ENCODE assay signal across 16 mouse cellular contexts in the genomic region with DNA sequence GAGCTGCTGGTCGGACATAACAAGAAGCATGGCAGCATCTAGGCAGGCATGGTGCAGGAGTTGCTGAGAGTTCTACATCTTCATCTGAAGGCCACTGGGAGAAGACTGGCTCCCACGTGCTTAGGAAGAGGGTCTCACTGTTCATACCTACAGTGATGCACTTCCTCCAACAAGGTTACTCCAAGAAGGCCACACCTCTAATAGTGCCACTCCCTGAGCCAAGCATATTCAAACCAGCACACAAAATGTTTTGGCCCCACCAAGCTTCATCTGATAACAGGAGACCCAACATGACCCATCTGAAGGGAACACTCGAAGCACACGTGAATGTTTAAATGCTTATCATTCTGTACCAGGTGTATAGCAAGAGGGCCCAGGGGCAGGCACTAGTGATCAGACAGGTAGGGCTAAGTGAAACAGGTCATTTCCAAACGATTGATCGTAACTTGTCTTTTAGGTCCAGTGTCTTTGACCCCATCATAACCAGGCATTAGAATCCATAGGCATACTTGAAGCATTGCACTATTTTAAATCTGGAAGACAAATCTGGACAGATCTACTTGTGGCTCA. TPM values are rescaled to one million over a fixed set of nuclear protein-coding genes. Genes with fewer than 3 reads are reported as not detected.
DNase-seq lines count a peak whose midpoint lies in the region; ATAC-seq and TF ChIP-seq lines count a peak whose summit lies in the region.
"Had no signal": no experiment of that assay in that cellular context is flagged by ENCODE, and none has a peak within 500 bp of the region (broad histone marks: within the 10 kb centered on the region; RNA-seq: fewer than 3 reads in every experiment).

No protein-coding gene starts in this region.

- no peaks in the 10 kb centered on the region for H3K36me3 ChIP-seq in forebrain, embryonic 15.5 days
- H3K36me3 ChIP-seq in forebrain, embryonic 12.5 days (replicated peaks), result no peaks in the 10 kb centered on the region
- no peaks in the 10 kb centered on the region for H3K36me3 ChIP-seq in lung, embryonic 15.5 days
- no peaks in the 10 kb centered on the region for H3K36me3 ChIP-seq in midbrain, postnatal 0 days (ENCODE audit: insufficient read depth, low read length)
- H3K36me3 ChIP-seq in midbrain, embryonic 16.5 days (ENCODE audit: control insufficient read depth, insufficient read depth, low read length), result no peaks in the 10 kb centered on the region
- no peaks in the 10 kb centered on the region for H3K36me3 ChIP-seq in stomach, embryonic 16.5 days (ENCODE audit: control insufficient read depth, insufficient read depth, low read length)
- H3K36me3 ChIP-seq: heart, embryonic 12.5 days; limb, embryonic 15.5 days; liver, embryonic 15.5 days; neural tube, embryonic 12.5 days had no signal

- peaks cover 4% of the 10 kb centered on the region; the same call in 1 of the 2 replicates for H3K4me1 ChIP-seq in forebrain, embryonic 15.5 days
- no peaks in the 10 kb centered on the region for H3K4me1 ChIP-seq in forebrain, embryonic 12.5 days
- no peaks in the 10 kb centered on the region for H3K4me1 ChIP-seq in lung, embryonic 15.5 days
- no peaks in the 10 kb centered on the region for H3K4me1 ChIP-seq in midbrain, postnatal 0 days (ENCODE audit: insufficient read depth, low read length)
- H3K4me1 ChIP-seq in midbrain, embryonic 16.5 days (ENCODE audit: control insufficient read depth, insufficient read depth, low read length), result no peaks in the 10 kb centered on the region
- 0 out of 2 replicates have a peak, but pooled peaks cover 5% of the 10 kb centered on the region for H3K4me1 ChIP-seq in stomach, embryonic 16.5 days (ENCODE audit: control insufficient read depth, insufficient read depth, low read length)
- H3K4me1 ChIP-seq: heart, embryonic 12.5 days; limb, embryonic 15.5 days; neural tube, embryonic 12.5 days had no signal

- WGBS in forebrain, embryonic 15.5 days, result 81% methylated on average over 6 of the region's 6 CpGs
- 86% methylated on average over 6 of the region's 6 CpGs for WGBS in forebrain, embryonic 12.5 days
- 70% methylated on average over 6 of the region's 6 CpGs for WGBS in lung, embryonic 15.5 days
- 79% methylated on average over 6 of the region's 6 CpGs for WGBS in midbrain, postnatal 0 days
- 84% methylated on average over 6 of the region's 6 CpGs for WGBS in midbrain, embryonic 16.5 days
- WGBS in stomach, embryonic 16.5 days, result 68% methylated on average over 6 of the region's 6 CpGs

- H3K9me3 ChIP-seq in forebrain, embryonic 15.5 days, result no peaks in the 10 kb centered on the region
- no peaks in the 10 kb centered on the region for H3K9me3 ChIP-seq in forebrain, embryonic 12.5 days
- H3K9me3 ChIP-seq in lung, embryonic 15.5 days, result no peaks in the 10 kb centered on the region
- H3K9me3 ChIP-seq in midbrain, postnatal 0 days (ENCODE audit: low read length), result no peaks in the 10 kb centered on the region
- H3K9me3 ChIP-seq in midbrain, embryonic 16.5 days (replicated peaks; ENCODE audit: control insufficient read depth, low read length, poor library complexity, severe bottlenecking), result no peaks in the 10 kb centered on the region
- H3K9me3 ChIP-seq in stomach, embryonic 16.5 days (replicated peaks; ENCODE audit: control insufficient read depth, low read length), result no peaks in the 10 kb centered on the region
- H3K9me3 ChIP-seq: heart, embryonic 12.5 days; limb, embryonic 15.5 days; liver, embryonic 15.5 days; neural tube, embryonic 12.5 days had no signal

- DNase-seq in lung, adult 18-20 months, result no peak
- DNase-seq in midbrain, postnatal 0 days (ENCODE audit: low spot score), result no peak
- DNase-seq in thymus, postnatal 0 days (ENCODE audit: low spot score), result no peak

- peak; percentile 24; the same call in 1 of the 2 replicates for ATAC-seq in forebrain, embryonic 15.5 days (replicated peaks)
- ATAC-seq in forebrain, embryonic 12.5 days (ENCODE audit: low FRiP score), result no peak
- peak; percentile 27; the same call in 1 of the 2 replicates for ATAC-seq in lung, embryonic 15.5 days (ENCODE audit: borderline replicate concordance, extremely low read depth, low FRiP score, low TSS enrichment)
- peak; percentile 51; the same call in 1 of the 2 replicates for ATAC-seq in midbrain, postnatal 0 days (ENCODE audit: low FRiP score)
- ATAC-seq in midbrain, embryonic 16.5 days, result no peak
- peak; percentile 74 for ATAC-seq in stomach, embryonic 16.5 days (ENCODE audit: insufficient read depth, low FRiP score)

- H3K27ac ChIP-seq in forebrain, embryonic 15.5 days (replicated peaks), result no peak overlapping the region
- no peak overlapping the region for H3K27ac ChIP-seq in forebrain, embryonic 12.5 days
- no peak overlapping the region for H3K27ac ChIP-seq in lung, embryonic 15.5 days
- no peak overlapping the region for H3K27ac ChIP-seq in midbrain, postnatal 0 days (ENCODE audit: low read depth, low read length)
- H3K27ac ChIP-seq in midbrain, embryonic 16.5 days (ENCODE audit: low read length), result no peak overlapping the region
- H3K27ac ChIP-seq in stomach, embryonic 16.5 days (ENCODE audit: low read length), result no peak overlapping the region
- H3K27ac ChIP-seq: heart, adult 2 months; hindbrain, embryonic 14.5 days; kidney, postnatal 0 days; limb, embryonic 15.5 days; liver, embryonic 15.5 days; neural tube, embryonic 12.5 days had no signal

- no peak overlapping the region for H3K4me2 ChIP-seq in forebrain, embryonic 15.5 days (replicated peaks)
- no peak overlapping the region for H3K4me2 ChIP-seq in forebrain, embryonic 12.5 days
- no peak overlapping the region for H3K4me2 ChIP-seq in lung, embryonic 15.5 days
- no peak overlapping the region for H3K4me2 ChIP-seq in midbrain, postnatal 0 days (ENCODE audit: low read depth, low read length, poor library complexity, severe bottlenecking)
- H3K4me2 ChIP-seq in midbrain, embryonic 16.5 days (ENCODE audit: low read length), result no peak overlapping the region
- no peak overlapping the region for H3K4me2 ChIP-seq in stomach, embryonic 16.5 days (ENCODE audit: low read depth, low read length)
- H3K4me2 ChIP-seq: heart, embryonic 12.5 days; hindbrain, embryonic 14.5 days; limb, embryonic 15.5 days; liver, embryonic 15.5 days; neural tube, embryonic 12.5 days had no signal

- H3K27me3 ChIP-seq in forebrain, embryonic 15.5 days, result 0 out of 2 replicates have a peak, but pooled peaks cover 2% of the 10 kb centered on the region
- H3K27me3 ChIP-seq in forebrain, embryonic 12.5 days, result peaks cover 18% of the 10 kb centered on the region
- H3K27me3 ChIP-seq in lung, embryonic 15.5 days, result no peaks in the 10 kb centered on the region
- H3K27me3 ChIP-seq in midbrain, postnatal 0 days (ENCODE audit: insufficient read depth, low read length), result no peaks in the 10 kb centered on the region
- H3K27me3 ChIP-seq in midbrain, embryonic 16.5 days (ENCODE audit: control insufficient read depth, insufficient read depth, low read depth, low read length), result no peaks in the 10 kb centered on the region
- H3K27me3 ChIP-seq in stomach, embryonic 16.5 days (ENCODE audit: control insufficient read depth, insufficient read depth, low read length), result no peaks in the 10 kb centered on the region
- H3K27me3 ChIP-seq: heart, embryonic 12.5 days; limb, embryonic 15.5 days; Patski had no signal

- no peak overlapping the region for H3K4me3 ChIP-seq in forebrain, embryonic 15.5 days
- no peak overlapping the region for H3K4me3 ChIP-seq in forebrain, embryonic 12.5 days (replicated peaks)
- no peak overlapping the region for H3K4me3 ChIP-seq in lung, embryonic 15.5 days
- H3K4me3 ChIP-seq in midbrain, postnatal 0 days (ENCODE audit: low read depth, low read length), result no peak overlapping the region
- H3K4me3 ChIP-seq in midbrain, embryonic 16.5 days (ENCODE audit: low read depth, low read length), result no peak overlapping the region
- H3K4me3 ChIP-seq in stomach, embryonic 16.5 days (replicated peaks; ENCODE audit: low read length), result no peak overlapping the region
- H3K4me3 ChIP-seq: heart, adult 2 months; heart, embryonic 12.5 days; limb, embryonic 15.5 days; liver, embryonic 15.5 days; neural tube, embryonic 12.5 days had no signal

- H3K9ac ChIP-seq in forebrain, embryonic 15.5 days (replicated peaks), result no peak overlapping the region
- H3K9ac ChIP-seq in forebrain, embryonic 12.5 days, result no peak overlapping the region
- no peak overlapping the region for H3K9ac ChIP-seq in lung, embryonic 15.5 days
- no peak overlapping the region for H3K9ac ChIP-seq in midbrain, postnatal 0 days (replicated peaks; ENCODE audit: low read length, poor library complexity, severe bottlenecking)
- no peak overlapping the region for H3K9ac ChIP-seq in midbrain, embryonic 16.5 days (ENCODE audit: low read depth, low read length)
- H3K9ac ChIP-seq in stomach, embryonic 16.5 days (ENCODE audit: low read length), result no peak overlapping the region
- H3K9ac ChIP-seq: heart, embryonic 12.5 days; hindbrain, embryonic 14.5 days; limb, embryonic 15.5 days; liver, embryonic 15.5 days; neural tube, embryonic 12.5 days had no signal

- TF ChIP-seq CTCF in midbrain, postnatal 0 days (IDR thresholded peaks at IDR 0.05), result no peak

RNA-seq across cellular contexts. Expression of a gene that starts 37.7 kb away (rescaled TPM):
- 40.8 and 47.6 TPM in 2 replicates for polyA plus RNA-seq in forebrain, embryonic 15.5 days (2015; fragmentation: Nextera tagmentation; extraction: Ambion mirVana)
- 43.2 and 43.5 TPM in 2 replicates for polyA plus RNA-seq in forebrain, embryonic 12.5 days (2016; fragmentation: Nextera tagmentation; extraction: Ambion mirVana)
- polyA plus RNA-seq in lung, embryonic 15.5 days (2015; fragmentation: Nextera tagmentation; extraction: Ambion mirVana), result 28.4 and 28.8 TPM in 2 replicates
- 28.6 and 32.5 TPM in 2 replicates for total RNA-seq in midbrain, postnatal 0 days (2014; rRNA removed)
- polyA plus RNA-seq in midbrain, postnatal 0 days (2015; fragmentation: Nextera tagmentation; extraction: Ambion mirVana), result 36.0 and 37.0 TPM in 2 replicates
- polyA plus RNA-seq in midbrain, embryonic 16.5 days (2015; fragmentation: Nextera tagmentation; extraction: Ambion mirVana), result 49.2 and 51.9 TPM in 2 replicates
- polyA plus RNA-seq in stomach, embryonic 16.5 days (2015; fragmentation: Nextera tagmentation; extraction: Ambion mirVana), result 26.8 and 27.0 TPM in 2 replicates
- polyA plus RNA-seq in thymus, postnatal 0 days (2015; fragmentation: Nextera tagmentation; extraction: Ambion mirVana), result 19.7 and 20.3 TPM in 2 replicates

Comparison
In these comparisons a context has a peak if more than half of its experiments do, and no peak if none do; other contexts are left out.
1. ATAC-seq: peak in forebrain, embryonic 15.5 days (single experiment), lung, embryonic 15.5 days (single experiment), midbrain, postnatal 0 days (single experiment) and stomach, embryonic 16.5 days (single experiment); none in forebrain, embryonic 12.5 days (single experiment) and midbrain, embryonic 16.5 days (single experiment).